Mouse (Mus musculus): ENCODE results near the gene Asic3.

Asic3 gene

DNA sequence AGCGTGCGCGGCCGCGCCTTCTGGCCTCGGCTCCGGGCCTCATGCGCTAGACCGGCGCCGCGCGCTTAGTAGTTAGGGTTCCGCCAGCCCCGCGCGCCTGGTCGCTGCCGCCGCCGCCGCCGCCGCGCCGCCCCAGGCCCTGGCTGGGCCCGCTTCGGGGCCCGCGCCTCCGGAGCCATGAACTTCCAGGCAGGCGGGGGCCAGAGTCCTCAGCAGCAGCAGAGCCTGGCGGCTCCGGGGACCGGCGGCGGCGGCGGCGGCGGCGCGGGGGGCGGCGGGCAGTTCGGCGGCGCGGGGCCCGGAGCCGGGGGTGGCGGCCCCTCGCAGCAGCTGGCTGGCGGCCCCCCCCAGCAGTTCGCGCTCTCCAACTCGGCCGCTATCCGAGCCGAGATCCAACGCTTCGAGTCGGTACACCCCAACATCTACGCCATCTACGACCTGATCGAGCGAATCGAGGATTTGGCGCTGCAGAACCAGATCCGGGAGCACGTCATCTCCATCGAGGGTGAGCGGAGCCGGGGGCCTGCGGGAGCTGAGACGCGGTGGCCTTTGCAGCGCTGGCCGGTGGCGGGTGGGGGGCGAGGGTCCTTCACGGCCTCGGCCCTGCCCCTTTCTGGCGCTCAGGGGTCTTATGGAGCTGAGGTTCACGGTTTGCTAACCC, 39.0 kb downstream of the Asic3 start, which contains the start of gene Agap3:
Agap3 (plus strand) TSS at position 148 of the 661 bp plus-strand sequence.
- DNase-seq (ENCODE audit: low spot score) = no peak

DNA sequence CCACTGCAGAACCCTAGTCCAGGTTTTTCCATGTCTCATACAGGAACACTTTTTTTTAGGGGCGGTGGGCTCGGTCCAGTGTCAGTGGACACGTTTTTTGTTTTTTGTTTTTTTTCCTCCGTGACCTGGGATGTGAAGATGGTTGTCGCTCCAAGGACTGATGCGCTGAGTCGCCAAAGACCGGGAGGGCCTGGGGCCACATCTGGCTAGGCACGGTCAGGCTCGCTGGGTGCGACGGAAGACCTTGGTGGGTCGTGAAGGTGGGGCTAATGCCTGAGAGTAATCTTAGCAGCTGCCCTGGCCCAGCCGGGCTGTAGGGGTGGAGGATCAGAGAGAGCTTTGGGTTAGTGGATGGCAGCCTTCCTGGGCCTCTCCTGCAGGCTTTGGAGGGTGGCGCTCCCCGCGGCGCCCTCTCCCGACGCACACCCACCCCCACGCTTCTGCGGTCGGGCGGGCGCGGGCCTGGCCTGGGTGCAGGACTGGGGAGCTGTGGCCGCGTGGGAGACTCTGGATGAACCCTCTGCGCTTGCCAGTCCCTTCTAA, 39.6 kb downstream of the Asic3 start:
- peak; percentile 13 for DNase-seq (ENCODE audit: low spot score)

DNA sequence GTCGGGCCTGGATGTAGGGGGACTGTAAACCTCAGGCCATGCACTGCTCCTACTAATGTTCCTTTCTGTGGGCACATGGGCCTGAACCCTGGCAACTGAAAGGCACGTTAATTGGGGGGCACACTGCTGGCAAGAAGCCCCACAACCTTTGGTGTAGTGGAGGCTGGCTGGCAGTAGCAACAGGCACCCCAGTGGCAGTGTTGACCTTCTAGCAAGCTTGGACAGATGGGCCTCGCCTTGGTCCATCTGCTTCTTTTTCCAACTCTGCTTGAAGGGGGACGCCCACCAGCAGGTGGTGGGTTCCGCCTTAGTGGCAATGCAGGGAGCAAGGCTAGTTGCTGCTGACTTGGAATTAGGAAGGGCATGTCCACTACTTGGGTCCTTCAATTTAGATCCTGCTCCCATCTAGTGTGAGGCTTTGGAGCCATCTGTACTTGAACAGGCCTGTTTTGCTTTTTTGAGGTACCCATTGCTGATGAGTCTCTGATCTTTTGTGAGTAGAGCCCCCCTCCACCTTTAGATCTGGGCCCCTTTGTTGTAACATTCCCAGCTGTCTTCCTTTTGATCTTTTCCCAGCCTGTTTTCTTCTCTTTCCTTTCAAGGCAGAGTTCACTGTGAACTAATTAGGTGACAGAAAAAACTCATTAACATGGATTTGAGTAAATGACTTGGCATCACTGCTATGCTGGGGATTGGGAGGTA, 40.2 kb downstream of the Asic3 start:
- no peak for DNase-seq (ENCODE audit: low spot score)

GRCm38 (mm10) chr5:24453985-24454303, 40.8 kb downstream of the Asic3 start:
- no peak for DNase-seq (ENCODE audit: low spot score)

- no peak for DNase-seq (ENCODE audit: low spot score)
These were observed 41.9 kb downstream of the Asic3 start for GRCm38 (mm10) chr5:24455076-24455475.

GRCm38 (mm10) chr5:24455613-24456012, 42.4 kb downstream of the Asic3 start:
- DNase-seq (ENCODE audit: low spot score) = no peak

DNA sequence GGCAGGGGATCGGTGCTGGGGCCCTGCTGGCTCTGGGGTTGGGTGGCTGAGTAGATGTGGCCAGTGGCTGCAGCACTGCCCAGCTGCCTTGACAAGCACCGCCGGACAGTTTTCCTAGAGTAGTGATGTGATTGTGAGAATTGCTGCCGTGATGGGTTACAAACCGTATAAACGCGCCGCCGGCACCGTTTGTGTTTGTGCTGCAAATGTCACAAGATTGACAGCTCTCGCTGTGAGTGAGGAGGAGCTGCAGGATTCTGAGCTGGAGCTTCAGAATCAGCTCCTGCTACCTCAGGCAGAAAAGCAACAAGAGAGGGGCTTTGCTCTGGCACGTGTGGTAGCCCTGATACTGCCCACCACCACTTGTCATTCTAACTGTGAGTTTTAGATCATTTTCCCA, 53.6 kb downstream of the Asic3 start:
- DNase-seq (ENCODE audit: low spot score) = no peak

All from ovary, postnatal 10 days (tissue).